ENCODE assay signal across 9 mouse cellular contexts in the genomic region with DNA sequence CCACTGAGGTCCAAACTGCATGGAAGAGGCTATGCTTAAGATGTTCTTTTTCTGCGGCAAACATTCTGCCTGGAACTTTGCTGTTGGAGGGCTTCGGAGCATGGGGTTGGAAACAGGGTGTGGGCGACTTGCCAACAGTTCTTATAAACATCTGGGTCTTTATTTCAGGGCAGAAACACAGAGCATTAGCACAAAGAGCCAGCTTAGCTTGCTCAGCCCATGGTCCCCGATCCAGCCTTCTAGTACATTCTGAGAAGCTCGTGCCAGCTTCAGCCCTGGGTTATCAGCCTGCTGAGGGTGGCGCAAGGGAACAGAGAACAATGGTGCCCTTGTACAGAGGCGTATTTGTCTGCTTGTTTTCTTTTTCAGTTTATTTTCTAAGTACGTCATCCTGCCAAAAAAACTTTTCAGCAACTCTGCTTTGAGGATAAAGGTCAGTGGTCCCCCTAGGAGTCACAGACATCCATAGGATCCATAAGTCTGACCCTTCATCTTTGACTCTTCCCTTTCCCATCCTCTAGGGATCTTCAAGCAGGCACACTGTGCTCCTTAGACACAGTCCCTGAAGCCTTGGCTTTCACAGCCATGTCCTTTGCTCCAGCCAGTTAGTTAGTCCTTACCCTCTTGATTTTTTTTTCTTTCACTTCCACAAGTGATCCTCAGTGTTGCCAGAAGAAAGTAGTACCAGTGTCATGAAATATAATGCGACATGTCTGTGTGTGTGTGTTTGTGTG. TPM values are rescaled to one million over a fixed set of nuclear protein-coding genes. Genes with fewer than 3 reads are reported as not detected.
A peak's percentile ranks its signal among the peaks of the same experiment; 100 is the strongest.
DNase-seq lines count a peak whose midpoint lies in the region; ATAC-seq and TF ChIP-seq lines count a peak whose summit lies in the region.
"Had no signal": no experiment of that assay in that cellular context is flagged by ENCODE, and none has a peak within 500 bp of the region (broad histone marks: within the 10 kb centered on the region; RNA-seq: fewer than 3 reads in every experiment).

No protein-coding gene starts in this region.

- no peaks in the 10 kb centered on the region for H3K9me3 ChIP-seq in hindbrain, postnatal 0 days (ENCODE audit: low read length)
- no peaks in the 10 kb centered on the region for H3K9me3 ChIP-seq in hindbrain, embryonic 13.5 days
- H3K9me3 ChIP-seq in kidney, embryonic 14.5 days (ENCODE audit: control insufficient read depth, low read length): no peaks in the 10 kb centered on the region

- no peak overlapping the region for H3K9ac ChIP-seq in hindbrain, postnatal 0 days (replicated peaks; ENCODE audit: low read length)
- no peak overlapping the region for H3K9ac ChIP-seq in hindbrain, embryonic 13.5 days
- no peak overlapping the region for H3K9ac ChIP-seq in kidney, embryonic 14.5 days (ENCODE audit: low read depth, low read length)

- 46% methylated on average over 9 of the region's 9 CpGs for whole genome bisulfite sequencing in hindbrain, postnatal 0 days
- WGBS in hindbrain, embryonic 13.5 days: 69% methylated on average over 9 of the region's 9 CpGs
- WGBS in kidney, embryonic 14.5 days: 78% methylated on average over 9 of the region's 9 CpGs

- H3K27ac ChIP-seq in hindbrain, postnatal 0 days: no peak overlapping the region
- H3K27ac ChIP-seq in hindbrain, embryonic 13.5 days: no peak overlapping the region
- no peak overlapping the region for H3K27ac ChIP-seq in kidney, embryonic 14.5 days (ENCODE audit: low read depth, low read length)
- H3K27ac ChIP-seq: macrophage had no signal

- no peaks in the 10 kb centered on the region for H3K27me3 ChIP-seq in hindbrain, postnatal 0 days (ENCODE audit: insufficient read depth, low read length)
- no peaks in the 10 kb centered on the region for H3K27me3 ChIP-seq in hindbrain, embryonic 13.5 days
- no peaks in the 10 kb centered on the region for H3K27me3 ChIP-seq in kidney, embryonic 14.5 days (ENCODE audit: control insufficient read depth, insufficient read depth, low read length)

- TF ChIP-seq CTCF in hindbrain, postnatal 0 days (IDR thresholded peaks at IDR 0.05; ENCODE audit: low read depth): no peak
- no peak for TF ChIP-seq CTCF in brain, embryonic 14.5 days (IDR thresholded peaks at IDR 0.05; ENCODE audit: borderline replicate concordance, extremely low read depth, insufficient read depth, insufficient read length)

- H3K4me2 ChIP-seq in hindbrain, postnatal 0 days (ENCODE audit: low read depth, low read length): no peak overlapping the region
- no peak overlapping the region for H3K4me2 ChIP-seq in hindbrain, embryonic 13.5 days
- no peak overlapping the region for H3K4me2 ChIP-seq in kidney, embryonic 14.5 days (replicated peaks; ENCODE audit: low read depth, low read length)

- peak; percentile 39 for DNase-seq in hindbrain, postnatal 0 days (ENCODE audit: low spot score)
- peak; percentile 68 for DNase-seq in brain, embryonic 14.5 days (ENCODE audit: low read depth)
- peak; percentile 36 for DNase-seq in heart, adult 8-10 months (ENCODE audit: low spot score)
- peak; percentile 25 to 50 for DNase-seq in left cerebral cortex, adult 9 months (ENCODE audit: low spot score in 2 of 2)
- DNase-seq in right cerebral cortex, postnatal 4 days: peak; percentile 20
- DNase-seq in embryo, embryonic 10 days (ENCODE audit: low spot score): no peak

- peak; percentile 86 for ATAC-seq in hindbrain, postnatal 0 days
- no peak for ATAC-seq in hindbrain, embryonic 13.5 days (ENCODE audit: low FRiP score)
- ATAC-seq in kidney, embryonic 14.5 days (ENCODE audit: low FRiP score, low TSS enrichment): no peak

- no peak for TF ChIP-seq POLR2A in brain, embryonic 14.5 days (IDR thresholded peaks at IDR 0.05; ENCODE audit: borderline replicate concordance, extremely low read depth, insufficient read depth, insufficient read length, poor library complexity, severe bottlenecking)

- H3K36me3 ChIP-seq in hindbrain, postnatal 0 days (ENCODE audit: insufficient read depth, low read length): no peaks in the 10 kb centered on the region
- no peaks in the 10 kb centered on the region for H3K36me3 ChIP-seq in hindbrain, embryonic 13.5 days
- no peaks in the 10 kb centered on the region for H3K36me3 ChIP-seq in kidney, embryonic 14.5 days (ENCODE audit: control insufficient read depth, insufficient read depth, low read length)

- no peak overlapping the region for H3K4me3 ChIP-seq in hindbrain, postnatal 0 days (ENCODE audit: low read length)
- H3K4me3 ChIP-seq in hindbrain, embryonic 13.5 days: no peak overlapping the region
- no peak overlapping the region for H3K4me3 ChIP-seq in kidney, embryonic 14.5 days (ENCODE audit: low read length)

- no peaks in the 10 kb centered on the region for H3K4me1 ChIP-seq in hindbrain, postnatal 0 days (ENCODE audit: insufficient read depth, low read length)
- no peaks in the 10 kb centered on the region for H3K4me1 ChIP-seq in hindbrain, embryonic 13.5 days (replicated peaks)
- no peaks in the 10 kb centered on the region for H3K4me1 ChIP-seq in kidney, embryonic 14.5 days (ENCODE audit: control insufficient read depth, insufficient read depth, low read length)

RNA-seq across cellular contexts. Expression of a gene that starts 4.5 kb away (rescaled TPM):
- not detected in 2 replicates for total RNA-seq in hindbrain, postnatal 0 days (2014; rRNA removed)
- 0.21 TPM in 2 replicates for polyA plus RNA-seq in hindbrain, postnatal 0 days (2015; fragmentation: Nextera tagmentation; extraction: Ambion mirVana)
- polyA plus RNA-seq in hindbrain, embryonic 13.5 days (2015; fragmentation: Nextera tagmentation; extraction: Ambion mirVana): 0.39 and 0.43 TPM in 2 replicates
- 0.03 TPM in 1 of 2 replicates, not detected in the other for polyA plus RNA-seq in brain, embryonic 14.5 days (2012; rRNA removed)
- total RNA-seq in heart, adult 8-10 months (2022): not detected
- 0.35 and 0.50 TPM in 2 replicates for polyA plus RNA-seq in kidney, embryonic 14.5 days (2014; fragmentation: Nextera tagmentation; extraction: Ambion mirVana)
- polyA plus RNA-seq: macrophage had no signal

RNA-seq across cellular contexts. Expression of a gene that starts 22.9 kb away (rescaled TPM):
- 17.5 and 20.6 TPM in 2 replicates for total RNA-seq in hindbrain, postnatal 0 days (2014; rRNA removed)
- 4.2 and 4.6 TPM in 2 replicates for polyA plus RNA-seq in hindbrain, postnatal 0 days (2015; fragmentation: Nextera tagmentation; extraction: Ambion mirVana)
- 8.5 and 8.9 TPM in 2 replicates for polyA plus RNA-seq in hindbrain, embryonic 13.5 days (2015; fragmentation: Nextera tagmentation; extraction: Ambion mirVana)
- 12.5 and 13.1 TPM in 2 replicates for polyA plus RNA-seq in brain, embryonic 14.5 days (2012; rRNA removed)
- 100 to 1,000 TPM in 1 of 4 experiments, 10 to 100 TPM in 3; 78.8 to 106 (median 88.9) TPM for total RNA-seq in heart, adult 8-10 months (2022)
- 4.4 and 5.8 TPM in 2 replicates for polyA plus RNA-seq in kidney, embryonic 14.5 days (2014; fragmentation: Nextera tagmentation; extraction: Ambion mirVana)
